Mouse (Mus musculus): ENCODE measurements around the gene Dock11. TPM values are rescaled to one million over a fixed set of nuclear protein-coding genes. Genes with fewer than 3 reads are reported as not detected.

Gene Dock11
- polyA plus RNA-seq, 3 experiments from 2014 or later, result 39.5 to 49.9 (median 41.4) TPM

DNA sequence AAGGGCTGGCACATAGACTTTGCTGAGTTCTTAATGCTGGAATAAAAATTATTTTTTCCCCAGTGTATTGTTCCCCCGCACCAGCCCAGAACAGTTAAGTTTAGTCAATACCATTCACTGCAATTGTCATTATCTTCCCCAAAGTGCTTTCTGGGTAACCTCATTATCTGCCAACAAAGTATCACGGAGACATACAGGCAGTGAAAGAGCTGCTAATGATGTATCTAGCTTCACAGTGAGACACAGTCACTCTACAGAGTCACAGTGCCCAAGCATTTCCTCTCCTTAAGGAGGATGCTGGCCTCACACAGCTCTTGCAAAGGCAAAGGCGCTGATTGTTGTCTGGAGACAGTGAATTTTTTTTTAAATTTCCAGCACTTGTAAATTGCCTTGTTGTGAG lies 63.3 kb downstream of the Dock11 start:
- ATAC-seq, result no peak

DNA sequence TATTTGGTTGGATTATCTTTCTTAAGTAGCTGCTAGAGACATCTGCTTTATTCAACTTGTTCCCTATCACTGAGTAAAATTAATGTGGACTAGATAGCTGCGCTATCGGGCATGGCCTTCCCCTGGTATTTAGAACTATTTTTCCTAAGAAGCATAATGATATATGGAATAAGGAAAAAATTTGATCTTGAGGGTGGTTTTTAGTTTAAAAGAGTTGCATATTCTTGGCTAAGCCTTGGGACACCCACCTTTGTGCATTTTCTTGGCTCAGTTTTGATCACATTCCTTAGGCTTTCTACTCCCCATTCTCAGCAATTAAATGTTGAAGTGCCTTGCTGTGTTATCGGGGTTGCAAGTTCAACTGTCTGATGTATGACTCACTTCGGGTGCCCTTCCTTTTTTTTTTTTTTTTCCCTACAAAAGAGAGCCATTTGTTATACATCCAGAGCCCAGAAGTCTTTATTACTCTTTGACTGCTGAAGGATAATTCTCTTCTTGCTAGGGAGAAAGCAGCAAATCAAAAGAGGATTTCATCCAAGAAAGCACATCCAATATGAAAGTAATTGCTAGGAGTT lies 64.0 kb downstream of the Dock11 start:
- no peak for ATAC-seq

DNA sequence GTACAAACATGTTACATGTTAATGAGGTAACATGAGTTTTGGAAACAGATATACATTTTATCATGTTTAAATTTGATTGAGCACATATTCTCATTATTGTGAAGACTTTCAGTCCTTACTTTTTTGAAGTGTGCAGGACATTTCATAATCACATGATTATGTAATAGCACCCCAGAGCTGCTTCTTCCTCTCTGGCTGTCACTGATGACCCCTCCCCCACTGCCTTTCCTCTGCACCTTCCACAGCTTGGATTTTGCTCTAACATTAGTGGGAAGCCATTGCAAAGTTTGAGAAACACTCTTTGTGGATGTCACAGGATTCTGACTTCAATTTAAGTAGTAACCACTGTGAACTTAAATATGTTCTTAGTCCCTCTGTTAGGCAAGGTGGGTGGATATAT lies 67.6 kb downstream of the Dock11 start:
- ATAC-seq, result no peak

DNA sequence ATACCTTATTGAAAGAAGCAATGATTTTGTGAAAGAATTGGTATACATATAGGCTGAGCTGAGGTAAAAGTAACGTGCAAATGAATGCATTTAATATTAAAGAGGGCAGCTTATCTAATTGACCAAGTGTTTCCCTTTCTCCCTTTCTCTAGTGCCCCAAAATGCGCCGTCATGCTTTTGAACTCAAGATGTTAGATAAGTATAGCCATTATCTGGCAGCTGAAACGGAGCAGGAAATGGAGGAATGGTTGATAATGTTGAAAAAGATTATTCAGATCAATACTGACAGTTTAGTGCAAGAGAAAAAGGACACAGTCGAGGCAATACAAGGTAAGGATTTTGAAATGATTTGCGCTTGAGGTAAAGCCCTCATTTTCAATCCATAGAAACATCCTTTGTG lies 74.5 kb downstream of the Dock11 start:
- no peak for ATAC-seq

DNA sequence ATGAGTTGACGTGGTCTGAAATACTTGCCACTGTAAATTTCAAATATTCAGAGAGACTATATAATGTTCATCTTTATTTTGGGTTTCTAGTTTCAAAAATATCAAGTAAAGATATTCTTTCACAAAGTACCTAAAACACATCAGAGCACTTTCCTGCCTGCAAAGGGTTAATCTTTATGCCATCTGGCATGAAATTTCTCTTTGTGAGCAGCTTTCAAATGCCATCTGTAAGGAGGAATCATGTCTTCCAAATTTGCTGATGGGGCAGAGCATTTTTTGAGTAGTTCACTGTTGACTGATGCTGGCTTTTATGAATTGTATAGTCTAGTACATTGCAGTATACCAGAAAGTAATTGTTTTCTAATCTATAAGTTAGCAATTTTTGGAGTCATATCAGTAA lies 80.6 kb downstream of the Dock11 start:
- no peak for ATAC-seq

DNA sequence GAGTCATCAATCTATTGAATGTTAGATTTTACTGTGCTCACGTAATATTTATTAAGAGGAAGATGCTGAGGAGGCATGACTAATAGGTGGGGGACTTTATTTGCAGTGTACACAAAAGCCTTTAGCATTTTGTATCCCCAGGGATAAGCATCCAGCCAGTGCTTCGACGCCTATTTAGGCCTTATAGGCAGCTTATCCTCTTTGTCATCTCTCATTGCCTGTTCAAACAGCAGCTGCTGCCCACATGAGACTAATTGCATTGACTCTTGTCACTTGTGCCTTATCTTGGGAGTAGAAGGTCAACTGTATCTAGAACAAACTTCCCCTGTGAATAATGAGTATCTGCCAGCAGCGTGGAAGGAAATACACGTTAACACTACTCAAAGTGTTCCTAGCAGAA lies 88.0 kb downstream of the Dock11 start:
- ATAC-seq, result no peak

DNA sequence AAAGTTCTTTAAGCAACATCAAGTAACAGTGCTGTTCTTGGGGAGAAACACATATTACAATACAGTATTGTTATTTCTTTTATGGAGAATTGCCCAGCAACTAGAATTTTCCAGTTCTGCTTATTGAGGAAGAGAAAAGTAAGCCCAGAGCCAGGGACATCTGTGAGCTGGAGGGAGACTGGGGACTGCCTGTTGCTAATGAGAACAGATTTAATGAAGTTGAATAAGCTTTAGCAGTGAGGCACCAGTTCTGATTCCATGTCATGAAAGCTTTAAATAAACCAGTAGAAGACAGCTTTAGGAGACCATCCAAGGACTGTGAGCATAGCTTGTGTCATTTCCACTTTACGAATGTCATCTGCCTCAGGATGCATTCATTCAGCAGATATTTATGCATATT lies 99.3 kb downstream of the Dock11 start:
- no peak for ATAC-seq

DNA sequence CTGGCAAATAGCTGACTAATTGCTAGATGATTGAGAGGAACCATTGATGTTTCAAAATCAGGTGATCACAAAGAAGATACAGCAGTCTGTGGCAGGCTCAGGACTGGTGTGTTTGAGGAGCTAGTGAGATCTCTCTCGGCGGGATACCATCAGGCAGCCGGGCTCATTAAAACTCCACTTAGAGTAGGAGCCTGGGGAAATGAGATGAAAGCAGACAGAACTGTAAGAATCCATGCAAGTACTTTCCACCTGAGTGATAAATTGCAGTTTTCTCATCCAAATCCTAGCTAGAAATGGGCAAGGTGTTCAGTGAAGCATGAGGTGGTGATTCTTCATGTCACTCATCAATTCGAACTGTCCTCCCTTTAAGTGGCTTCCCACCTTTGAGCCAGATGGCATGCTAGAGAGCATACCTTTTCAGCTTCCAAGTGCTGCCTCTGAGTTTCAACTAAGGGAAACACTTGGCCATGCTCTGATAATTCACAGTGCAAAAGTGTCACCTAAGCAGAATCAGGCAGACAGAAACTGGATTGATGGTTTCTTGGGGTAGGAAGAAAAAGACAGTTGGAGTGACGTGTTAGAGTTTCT lies 102.0 kb downstream of the Dock11 start:
- no peak for ATAC-seq

DNA sequence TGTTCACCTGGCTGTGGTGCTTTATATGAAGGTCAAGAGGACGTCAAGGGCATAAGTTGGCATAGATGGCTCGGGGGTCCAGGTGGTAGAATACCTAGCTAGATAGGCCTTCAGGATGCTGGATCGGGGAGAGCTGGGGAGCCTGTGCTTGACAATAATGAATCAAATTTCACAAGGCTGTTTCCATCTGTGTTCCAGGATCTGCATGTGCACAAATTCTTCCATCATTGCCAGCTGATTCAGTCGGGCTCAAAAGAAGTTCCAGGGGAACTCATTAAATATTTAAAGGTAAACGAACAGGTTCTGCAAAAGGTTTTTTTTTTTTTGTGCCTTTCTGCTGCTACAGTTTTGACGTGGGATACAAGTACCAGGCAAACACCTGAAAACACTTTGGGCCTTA lies 105.6 kb downstream of the Dock11 start:
- no peak for ATAC-seq

DNA sequence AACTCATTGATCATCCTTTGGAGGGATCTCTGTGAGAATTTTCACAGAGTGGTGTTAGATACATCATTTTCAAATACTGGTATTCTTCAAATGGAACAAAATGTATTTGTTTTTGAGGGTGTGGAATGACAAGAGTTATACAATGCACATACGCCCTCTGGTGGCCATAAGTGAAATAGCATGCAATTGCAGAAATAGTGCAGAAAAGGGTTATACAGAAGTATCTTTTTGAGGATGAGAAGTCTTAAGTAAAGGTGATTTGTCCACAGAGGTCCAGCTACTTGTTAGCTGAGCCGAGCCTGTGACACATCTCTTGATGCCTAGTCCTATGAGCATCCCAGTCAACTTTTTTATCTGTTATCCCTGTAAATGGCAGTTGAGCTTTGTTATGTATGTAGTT lies 108.4 kb downstream of the Dock11 start:
- ATAC-seq, result no peak

DNA sequence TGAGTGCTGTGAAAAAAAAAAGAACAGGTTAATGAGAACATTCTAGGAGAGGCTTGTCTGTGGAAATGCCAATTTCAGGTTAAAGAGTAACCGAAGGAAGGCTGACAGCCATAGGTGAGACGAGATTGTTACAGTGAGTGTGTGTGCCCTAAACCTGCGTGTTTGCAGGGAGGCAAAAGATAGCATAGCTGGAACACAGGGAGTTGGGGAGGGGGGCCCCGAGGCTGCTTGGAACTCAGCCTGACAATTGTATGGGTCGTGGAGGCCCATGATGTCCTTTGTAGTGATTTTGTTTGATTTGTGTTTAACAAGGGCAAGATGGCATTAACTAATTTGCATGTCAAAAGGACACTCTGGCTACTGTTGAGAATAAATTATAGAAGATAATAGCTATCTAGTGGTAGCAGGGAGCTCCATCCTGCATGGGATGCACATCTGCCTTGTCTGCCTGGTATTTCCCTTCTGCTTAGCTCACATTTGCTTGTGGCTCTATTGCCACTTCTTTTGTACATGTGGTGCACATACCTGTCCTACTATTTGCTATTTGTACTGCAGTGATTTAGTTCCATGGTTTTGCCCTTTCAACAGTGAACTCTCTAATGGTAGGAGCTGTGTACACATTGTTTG lies 109.3 kb downstream of the Dock11 start:
- no peak for ATAC-seq

DNA sequence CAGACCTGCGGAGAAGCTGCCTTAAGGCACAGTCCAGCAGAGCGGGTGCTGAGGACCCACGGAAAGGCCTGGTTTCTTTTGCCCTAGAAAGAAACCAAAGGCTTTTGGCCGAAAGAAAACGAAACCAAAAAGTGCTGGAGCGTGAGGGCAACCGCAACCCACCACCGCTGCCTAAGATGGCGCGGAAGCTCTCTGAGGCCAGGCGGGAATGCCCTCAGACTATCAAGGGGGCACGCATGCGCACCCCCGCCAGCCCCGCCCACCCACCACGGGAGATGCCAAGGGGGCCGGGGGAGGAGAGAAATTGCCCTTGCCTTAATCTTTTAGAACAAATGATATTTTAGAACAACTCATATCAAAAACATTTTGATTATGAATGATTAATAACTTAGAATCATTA lies 137.0 kb downstream of the Dock11 start:
- no peak for ATAC-seq

DNA sequence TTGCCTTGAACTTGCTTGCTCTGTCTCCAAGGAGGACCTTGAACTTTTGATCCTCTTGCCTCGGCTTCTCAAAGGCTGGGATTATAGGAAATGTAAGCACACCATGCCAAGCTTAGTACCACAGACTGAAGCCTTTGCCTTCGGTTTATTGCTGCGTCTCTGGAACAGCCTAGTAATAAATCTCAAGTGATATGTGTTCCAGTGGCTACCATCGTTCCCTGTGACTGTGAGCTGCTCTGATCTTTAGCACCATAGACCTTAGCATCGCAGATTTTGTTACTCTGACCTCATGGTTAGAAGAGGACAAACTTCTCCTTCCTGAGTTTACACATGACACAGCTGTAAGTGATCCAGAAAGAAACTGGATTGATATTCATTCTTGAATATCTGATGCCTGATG lies 142.5 kb downstream of the Dock11 start:
- ATAC-seq, result no peak

DNA sequence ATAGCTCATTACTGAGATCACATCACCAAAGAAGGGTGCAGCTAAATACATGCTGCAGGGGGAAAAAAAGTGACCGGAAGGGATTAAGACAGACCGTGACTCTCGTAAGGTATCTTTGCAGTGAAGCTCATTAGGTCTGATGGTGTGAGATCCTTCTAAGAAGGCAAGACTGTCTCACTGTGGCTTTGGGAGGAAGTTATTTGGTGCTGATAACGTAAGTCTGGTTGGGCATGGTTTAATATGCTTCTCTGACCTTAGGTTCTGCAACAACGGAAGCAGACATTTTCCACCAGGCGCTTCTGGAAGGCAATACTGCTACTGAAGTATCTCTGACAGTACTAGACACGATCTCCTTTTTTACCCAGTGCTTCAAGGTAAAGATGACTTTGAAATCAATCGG lies 145.4 kb downstream of the Dock11 start:
- ATAC-seq, result no peak

DNA sequence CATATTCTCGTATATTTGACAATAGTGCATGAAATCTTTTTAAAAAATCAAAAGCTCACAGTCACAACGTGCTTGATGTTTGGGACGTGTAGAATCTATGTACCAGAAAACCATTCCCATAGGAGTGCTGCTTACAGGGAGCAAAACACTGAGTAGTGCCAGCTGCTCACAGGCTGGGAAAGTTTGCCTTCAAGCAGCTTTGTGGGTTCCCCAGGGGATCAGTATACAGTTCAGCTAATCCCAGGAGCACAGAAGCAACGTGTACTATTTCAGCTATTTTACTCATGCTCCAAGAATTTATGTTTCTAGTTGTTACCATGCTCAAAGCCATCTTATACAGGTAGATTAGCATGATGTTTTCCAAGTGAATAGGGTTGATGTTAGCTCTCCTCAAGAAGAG lies 157.1 kb downstream of the Dock11 start:
- ATAC-seq, result no peak

DNA sequence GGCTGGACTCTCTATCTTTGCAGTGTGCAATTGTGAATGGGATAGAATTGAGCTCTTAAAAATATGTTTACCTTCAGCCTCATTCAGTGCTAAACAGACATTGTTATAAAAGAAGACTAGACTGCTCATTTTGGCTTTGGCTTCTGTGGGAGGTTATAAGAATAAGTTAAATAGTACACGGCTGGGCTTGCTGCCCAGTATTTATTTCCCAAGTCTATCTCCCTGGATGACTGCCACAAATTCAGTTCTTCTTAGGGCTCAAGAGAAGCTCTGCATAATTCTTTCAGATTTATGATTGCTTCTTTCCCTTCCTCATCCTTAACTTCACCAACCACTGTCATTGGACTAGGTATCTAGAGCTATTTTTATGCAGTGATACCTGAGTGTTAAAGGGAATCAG lies 158.8 kb downstream of the Dock11 start:
- ATAC-seq, result no peak

DNA sequence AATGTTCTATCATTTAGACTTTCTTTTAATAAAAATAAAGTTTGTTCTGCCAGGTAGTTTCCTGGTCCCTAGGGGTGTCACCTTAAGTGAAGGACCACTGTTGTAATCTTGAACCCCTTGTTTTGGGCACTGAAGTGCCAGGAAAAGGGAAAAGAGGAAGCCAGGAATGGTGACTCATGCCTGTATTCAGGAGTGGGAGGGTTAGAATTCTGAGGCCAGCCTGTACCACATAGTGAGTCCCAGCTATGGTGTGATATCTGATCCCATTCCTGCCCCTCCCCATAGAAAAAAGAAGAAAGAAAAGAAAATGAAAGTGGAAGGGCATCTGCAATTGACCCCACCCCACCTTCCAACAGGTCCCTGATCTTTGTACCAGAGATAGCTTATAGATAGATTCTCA lies 161.7 kb downstream of the Dock11 start:
- no peak for ATAC-seq

DNA sequence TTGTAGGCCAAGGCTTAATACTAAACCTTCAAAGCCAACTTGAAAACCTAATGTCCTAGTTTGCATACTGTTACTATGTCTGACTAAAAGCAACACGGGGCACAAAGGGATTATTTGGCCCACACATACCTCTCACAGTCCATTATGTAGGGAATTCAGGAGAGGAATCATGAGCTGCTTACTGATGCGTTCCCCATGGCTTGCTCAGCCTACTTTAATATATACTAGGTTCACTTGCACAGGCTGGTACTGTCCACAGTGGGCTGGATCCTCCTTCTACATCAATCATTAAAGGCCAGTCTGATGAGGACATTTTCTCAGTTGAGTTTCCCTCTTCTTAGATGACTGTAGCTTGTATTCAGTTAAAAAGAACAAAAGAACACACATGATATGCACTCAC lies 185.4 kb downstream of the Dock11 start:
- ATAC-seq, result no peak

DNA sequence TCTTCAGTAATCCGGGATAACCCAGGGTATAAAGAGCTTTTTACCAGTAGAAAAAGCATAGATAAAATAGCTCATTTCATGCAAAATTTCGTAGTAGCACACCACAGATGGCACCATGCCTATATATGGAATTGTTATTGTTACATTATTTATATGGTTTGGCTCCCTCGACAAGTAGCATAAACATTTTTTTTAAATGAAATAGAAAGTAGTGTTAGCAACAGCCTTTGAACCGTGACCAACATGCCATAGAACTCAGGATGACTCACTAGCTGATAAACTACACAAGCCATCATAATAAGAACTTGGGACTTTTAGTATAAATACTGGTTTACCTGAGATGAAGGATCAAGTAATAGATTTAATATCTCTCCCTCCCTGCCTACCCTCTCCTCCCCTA lies 188.5 kb downstream of the Dock11 start:
- no peak for ATAC-seq

DNA sequence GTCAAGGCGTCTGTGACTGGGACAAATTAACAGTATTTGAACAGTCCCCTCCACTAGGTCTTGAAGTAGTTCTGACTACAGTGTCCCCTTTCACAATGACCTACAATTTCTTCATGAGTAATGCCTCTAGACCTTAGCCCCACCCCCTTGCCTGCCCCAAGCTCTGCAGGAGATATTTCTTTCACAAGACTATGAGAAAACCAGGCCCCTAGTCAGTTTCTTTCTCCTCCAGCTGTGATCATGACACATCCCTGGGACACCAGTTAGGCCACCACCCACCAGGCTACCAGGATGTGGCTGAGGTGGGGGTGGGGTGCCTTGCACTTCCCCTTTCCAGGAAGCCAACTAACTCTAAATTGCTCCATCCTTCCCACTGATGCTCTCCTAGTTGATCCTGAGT lies 194.3 kb downstream of the Dock11 start:
- ATAC-seq, result no peak

DNA sequence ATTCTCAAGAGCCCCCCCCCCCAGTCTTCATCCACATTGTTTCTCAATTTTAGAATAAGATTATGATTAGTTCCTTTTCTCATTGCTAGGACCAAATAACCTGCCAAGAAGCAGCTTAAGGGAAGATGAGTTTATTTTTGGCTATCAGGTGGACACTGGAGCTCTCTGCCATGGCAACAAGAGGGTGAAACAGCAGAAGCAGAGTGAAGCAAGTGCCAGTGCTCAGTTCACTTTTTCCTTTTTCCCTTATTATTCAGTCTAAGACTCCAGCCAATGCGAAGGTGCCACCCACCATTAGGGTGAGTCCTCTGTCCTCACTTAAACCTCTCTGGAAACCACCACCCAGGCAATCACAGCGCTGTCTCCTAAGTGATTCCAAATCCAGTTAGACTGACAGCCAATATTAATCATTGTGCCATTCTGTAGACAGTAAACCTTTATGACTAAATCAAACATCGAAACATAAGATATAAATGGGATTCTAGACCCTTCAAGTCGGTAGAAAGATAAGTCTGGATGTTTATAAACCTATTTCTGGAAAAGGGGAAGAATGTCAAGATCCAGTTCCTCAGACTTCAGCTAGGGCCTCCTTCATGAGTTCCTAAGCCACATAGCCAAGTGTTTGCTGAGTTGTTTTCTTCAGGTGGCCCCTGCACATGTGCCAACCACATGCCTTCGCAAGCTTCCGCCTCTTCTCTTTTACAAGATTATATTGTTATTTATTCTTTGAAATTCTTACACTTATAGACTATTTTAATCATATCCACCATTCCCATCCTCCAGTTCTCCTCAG lies 200.0 kb downstream of the Dock11 start:
- no peak for ATAC-seq

DNA sequence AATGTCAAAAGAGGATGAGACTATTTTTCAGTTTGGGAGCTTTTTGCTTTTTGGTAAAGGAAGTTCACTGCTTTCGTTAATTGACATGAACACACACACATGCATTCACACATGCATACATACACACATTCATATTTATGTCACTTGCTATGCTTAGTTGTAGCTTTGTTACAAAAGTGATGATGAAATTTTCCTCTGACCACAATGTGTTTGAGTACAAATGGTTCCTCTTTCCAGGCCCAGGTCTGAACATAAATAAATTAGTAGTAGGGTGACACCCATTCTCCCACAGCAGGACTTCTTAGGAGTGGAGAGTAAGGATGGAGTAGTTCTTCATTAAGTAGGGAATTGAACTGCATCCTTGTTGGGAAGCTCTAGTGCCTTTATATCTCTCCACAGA lies 212.3 kb downstream of the Dock11 start:
- ATAC-seq, result no peak

DNA sequence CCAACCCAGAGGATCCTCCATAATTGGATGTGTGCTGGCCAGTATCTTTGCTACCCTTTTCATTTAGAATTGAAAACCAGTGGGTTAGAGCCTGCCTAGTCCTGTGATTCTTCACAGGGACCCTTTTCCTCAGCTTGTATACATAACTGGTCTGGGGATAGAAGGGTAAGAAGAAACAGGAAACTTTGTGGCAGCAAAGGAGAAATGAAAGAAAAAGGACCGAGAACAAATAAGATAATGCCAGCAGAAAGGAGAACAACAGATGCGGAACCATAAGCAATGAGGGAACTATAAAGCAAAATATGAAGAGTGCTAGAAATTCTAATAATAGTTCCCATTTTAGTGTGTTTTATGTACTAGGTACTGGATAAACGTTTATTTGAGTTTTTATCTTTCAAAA lies 212.7 kb downstream of the Dock11 start:
- no peak for ATAC-seq

DNA sequence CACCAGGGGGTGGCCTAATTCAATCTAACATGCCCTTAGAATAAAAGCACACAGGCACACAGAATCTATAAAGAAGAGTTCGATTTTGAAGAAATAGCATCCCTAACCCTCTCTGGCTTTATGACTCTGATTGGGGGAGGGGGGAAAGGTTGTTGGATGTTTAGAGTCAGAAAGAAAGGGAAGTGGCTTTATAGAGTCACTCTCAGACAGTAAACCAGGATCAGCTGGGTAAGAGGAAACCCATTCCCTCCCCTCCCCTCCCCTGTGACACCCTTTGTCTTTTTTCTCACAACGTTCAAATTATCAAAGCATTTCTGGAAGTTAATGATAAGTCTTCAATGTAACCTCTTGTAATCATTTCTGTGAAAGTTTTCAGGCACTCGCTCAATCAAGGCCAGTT lies 220.0 kb downstream of the Dock11 start:
- ATAC-seq, result no peak
